ENCODE assay signal across 11 mouse cellular contexts in the genomic region with DNA sequence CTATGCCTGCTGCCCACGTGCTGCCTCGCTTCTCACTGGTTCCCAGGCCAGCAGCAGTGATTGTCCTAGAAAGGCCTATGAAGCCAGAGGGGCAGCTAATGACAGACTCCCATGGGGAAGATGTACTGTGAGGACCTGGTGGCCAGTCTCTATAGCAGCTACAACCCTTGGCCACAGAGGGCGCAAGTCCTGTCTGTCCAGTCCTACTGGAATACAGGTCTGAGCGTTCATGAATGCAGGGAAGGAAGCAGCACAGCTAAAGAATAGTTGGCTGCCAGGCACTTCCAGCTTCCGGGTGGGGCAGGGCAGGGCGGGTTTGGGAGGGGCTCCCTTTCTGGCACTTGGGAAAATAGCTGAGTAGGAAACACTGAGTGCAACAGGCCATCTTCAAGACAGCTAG. TPM values are rescaled to one million over a fixed set of nuclear protein-coding genes. Genes with fewer than 3 reads are reported as not detected.
DNase-seq lines count a peak whose midpoint lies in the region; ATAC-seq and TF ChIP-seq lines count a peak whose summit lies in the region.
"Had no signal": no experiment of that assay in that cellular context is flagged by ENCODE, and none has a peak within 500 bp of the region (broad histone marks: within the 10 kb centered on the region; RNA-seq: fewer than 3 reads in every experiment).

No protein-coding gene starts in this region.

- no peak overlapping the region for H3K9ac ChIP-seq in liver, embryonic 14.5 days (replicated peaks)
- no peak overlapping the region for H3K9ac ChIP-seq in kidney, embryonic 14.5 days (ENCODE audit: low read depth, low read length)

- DNase-seq in adrenal gland, postnatal 36 days = peak; percentile 14 to 15
- no peak for DNase-seq in adrenal gland, adult 18-20 months (ENCODE audit: low spot score in 2 of 2)
- no peak for DNase-seq in liver, embryonic 14.5 days (ENCODE audit: low read depth in 3 of 3, low spot score in 3 of 3)
- DNase-seq in liver = no peak
- DNase-seq in lung, postnatal 4 days = peak; percentile 61 to 66
- DNase-seq in cerebellum, adult 11 months = no peak
- no peak for DNase-seq in cerebellum, adult 11-12 months
- DNase-seq: adrenal gland, postnatal 25 days; right cerebral cortex, adult 18-20 months had no signal

- no peaks in the 10 kb centered on the region for H3K9me3 ChIP-seq in liver, embryonic 14.5 days (ENCODE audit: control insufficient read depth, low read length)
- H3K9me3 ChIP-seq in kidney, embryonic 14.5 days (ENCODE audit: control insufficient read depth, low read length) = no peaks in the 10 kb centered on the region

- WGBS in liver, embryonic 14.5 days (ENCODE audit: insufficient replicate concordance) = 62% methylated on average over 6 of the region's 6 CpGs
- WGBS in kidney, embryonic 14.5 days = 63% methylated on average over 6 of the region's 6 CpGs

- no peak for ATAC-seq in liver, embryonic 14.5 days (ENCODE audit: insufficient read depth)
- peak; percentile 30; the same call in 1 of the 2 replicates for ATAC-seq in kidney, embryonic 14.5 days (ENCODE audit: low FRiP score, low TSS enrichment)
- ATAC-seq: midbrain, embryonic 16.5 days had no signal

- TF ChIP-seq CTCF in liver, embryonic 14.5 days (IDR thresholded peaks at IDR 0.05; ENCODE audit: low read depth) = peak; percentile 31; the same call in 1 of the 2 replicates

- H3K4me3 ChIP-seq in liver, embryonic 14.5 days (ENCODE audit: insufficient read depth in 1 of 2, low read depth in 2 of 2, low read length in 2 of 2) = no peak overlapping the region
- H3K4me3 ChIP-seq in kidney, embryonic 14.5 days (ENCODE audit: low read length) = no peak overlapping the region

- no peaks in the 10 kb centered on the region for H3K27me3 ChIP-seq in liver, embryonic 14.5 days (ENCODE audit: control insufficient read depth, insufficient read depth, low read length)
- H3K27me3 ChIP-seq in kidney, embryonic 14.5 days (ENCODE audit: control insufficient read depth, insufficient read depth, low read length) = no peaks in the 10 kb centered on the region

- no peak overlapping the region for H3K27ac ChIP-seq in liver, embryonic 14.5 days
- H3K27ac ChIP-seq in kidney, embryonic 14.5 days (ENCODE audit: low read depth, low read length) = no peak overlapping the region

- no peaks in the 10 kb centered on the region for H3K36me3 ChIP-seq in liver, embryonic 14.5 days (replicated peaks; ENCODE audit: control insufficient read depth, insufficient read depth, low read depth)
- H3K36me3 ChIP-seq in kidney, embryonic 14.5 days (ENCODE audit: control insufficient read depth, insufficient read depth, low read length) = peaks cover 70% of the 10 kb centered on the region

- no peak for TF ChIP-seq EP300 in liver, embryonic 14.5 days (IDR thresholded peaks at IDR 0.05; ENCODE audit: low read depth)

- no peak overlapping the region for H3K4me2 ChIP-seq in liver, embryonic 14.5 days (ENCODE audit: low read depth)
- no peak overlapping the region for H3K4me2 ChIP-seq in kidney, embryonic 14.5 days (replicated peaks; ENCODE audit: low read depth, low read length)

- no peaks in the 10 kb centered on the region for H3K4me1 ChIP-seq in liver, embryonic 14.5 days (replicated peaks; ENCODE audit: control insufficient read depth in 2 of 2, insufficient read depth in 2 of 2, low read length in 1 of 2)
- 0 out of 2 replicates have a peak, but pooled peaks cover 3% of the 10 kb centered on the region for H3K4me1 ChIP-seq in kidney, embryonic 14.5 days (ENCODE audit: control insufficient read depth, insufficient read depth, low read length)

RNA-seq across cellular contexts. Expression of a gene that starts 15.2 kb away (rescaled TPM):
- total RNA-seq in adrenal gland, postnatal 36 days (2021) = under 1 TPM in 1 of 2 experiments, not detected in 1; 0.23 TPM
- under 1 TPM in 1 of 2 experiments, not detected in 1; 0.17 TPM for total RNA-seq in adrenal gland, adult 18-20 months (2021)
- polyA plus RNA-seq in liver, embryonic 14.5 days (2012; rRNA removed) = 0.05 TPM in 1 of 2 replicates, not detected in the other
- polyA plus RNA-seq in liver, embryonic 14.5 days (2014; fragmentation: Nextera tagmentation; extraction: Ambion mirVana) = 0.14 and 0.18 TPM in 2 replicates
- 6.6 and 7.3 TPM in 2 replicates for polyA plus RNA-seq in kidney, embryonic 14.5 days (2014; fragmentation: Nextera tagmentation; extraction: Ambion mirVana)
- total RNA-seq: adrenal gland, postnatal 25 days had no signal

Comparison
In these comparisons a context has a peak if more than half of its experiments do, and no peak if none do; other contexts are left out.
1. DNase-seq: peak in adrenal gland, postnatal 36 days (2 of 2) and lung, postnatal 4 days (2 of 2); none in adrenal gland, adult 18-20 months (0 of 2), liver, embryonic 14.5 days (0 of 3), liver (single experiment), cerebellum, adult 11 months (single experiment) and cerebellum, adult 11-12 months (single experiment).